Mouse (Mus musculus): ENCODE data around the gene Magix.
A peak's percentile ranks its signal among the peaks of the same experiment; 100 is the strongest.

Magix gene

GRCm38 (mm10) chrX:7657221-7657639 lies 23.8 kb downstream of the Magix start, which contains the start of gene Prickle3:
Gene Prickle3, plus strand, starts transcription at chrX:7657260.
- peak within 1 kb of the TSS; percentile 69 for H3K4me3 ChIP-seq (replicated peaks; ENCODE audit: low read length)
- TF ChIP-seq NANOG (IDR thresholded peaks at IDR 0.05; ENCODE audit: borderline replicate concordance, low read length) = no peak
- TF ChIP-seq POU5F1 (IDR thresholded peaks at IDR 0.05; ENCODE audit: borderline replicate concordance, low read length) = no peak
- no peak for TF ChIP-seq CTCF (conservative IDR thresholded peaks at IDR 0.05; ENCODE audit: low read length)
- no peaks in the 10 kb centered on the region for H3K36me3 ChIP-seq (ENCODE audit: insufficient read depth, low read length)
- H3K9me3 ChIP-seq (ENCODE audit: low read length) = no peaks in the 10 kb centered on the region
- no peaks in the 10 kb centered on the region for H3K27me3 ChIP-seq (ENCODE audit: insufficient read depth, low read length)
- peaks cover 35% of the 10 kb centered on the region for H3K4me1 ChIP-seq (replicated peaks; ENCODE audit: low read depth, low read length)

- H3K4me1 ChIP-seq (replicated peaks; ENCODE audit: low read depth, low read length) = peaks cover 31% of the 10 kb centered on the region
- H3K9me3 ChIP-seq (ENCODE audit: low read length) = no peaks in the 10 kb centered on the region
- H3K4me3 ChIP-seq (replicated peaks; ENCODE audit: low read length) = peak overlapping the region; percentile 80
- 0 out of 2 replicates have a peak, but pooled peaks cover 5% of the 10 kb centered on the region for H3K27me3 ChIP-seq (ENCODE audit: insufficient read depth, low read length)
- TF ChIP-seq POU5F1 (IDR thresholded peaks at IDR 0.05; ENCODE audit: borderline replicate concordance, low read length) (no peak), CTCF (conservative IDR thresholded peaks at IDR 0.05; ENCODE audit: low read length) (no peak), NANOG (IDR thresholded peaks at IDR 0.05; ENCODE audit: borderline replicate concordance, low read length) (no peak)
- H3K36me3 ChIP-seq (ENCODE audit: insufficient read depth, low read length) = no peaks in the 10 kb centered on the region
These were observed 32.3 kb downstream of the Magix start for GRCm38 (mm10) chrX:7648671-7649304.

DNA sequence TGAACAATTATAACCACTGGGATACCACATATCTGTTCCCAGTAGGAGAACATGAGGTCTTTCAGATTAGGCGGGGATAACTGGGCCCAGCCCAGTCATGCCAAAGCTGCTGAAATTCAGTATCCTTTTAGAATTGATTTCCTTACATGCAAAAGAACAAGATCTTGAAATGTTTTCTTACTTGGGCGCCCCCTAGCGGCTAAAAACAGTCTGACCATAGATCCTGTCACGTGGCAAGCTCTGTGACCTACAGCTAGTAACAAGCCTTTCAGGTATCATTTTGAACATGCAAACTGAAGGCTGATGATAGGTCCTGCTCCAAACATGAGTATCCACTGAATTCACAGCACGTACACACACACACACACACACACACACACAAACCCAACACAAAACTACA lies 35.7 kb downstream of the Magix start:
- Histone ChIP-seq H3K4me3 (replicated peaks; ENCODE audit: low read length) (no peak overlapping the region), H3K9me3 (ENCODE audit: low read length) (no peaks in the 10 kb centered on the region), H3K36me3 (ENCODE audit: insufficient read depth, low read length) (no peaks in the 10 kb centered on the region), H3K4me1 (replicated peaks; ENCODE audit: low read depth, low read length) (peaks cover 16% of the 10 kb centered on the region), H3K27me3 (ENCODE audit: insufficient read depth, low read length) (peaks cover 21% of the 10 kb centered on the region)
- no peak for TF ChIP-seq POU5F1 (IDR thresholded peaks at IDR 0.05; ENCODE audit: borderline replicate concordance, low read length)
- TF ChIP-seq CTCF (conservative IDR thresholded peaks at IDR 0.05; ENCODE audit: low read length) = peak; percentile 44

GRCm38 (mm10) chrX:7640785-7641184 lies 40.3 kb downstream of the Magix start:
- TF ChIP-seq CTCF (conservative IDR thresholded peaks at IDR 0.05; ENCODE audit: low read length) (no peak), NANOG (IDR thresholded peaks at IDR 0.05; ENCODE audit: borderline replicate concordance, low read length) (no peak), POU5F1 (IDR thresholded peaks at IDR 0.05; ENCODE audit: borderline replicate concordance, low read length) (no peak)
- Histone ChIP-seq H3K27me3 (ENCODE audit: insufficient read depth, low read length) (peaks cover 34% of the 10 kb centered on the region), H3K4me3 (replicated peaks; ENCODE audit: low read length) (no peak overlapping the region), H3K9me3 (ENCODE audit: low read length) (no peaks in the 10 kb centered on the region), H3K4me1 (replicated peaks; ENCODE audit: low read depth, low read length) (peaks cover 36% of the 10 kb centered on the region), H3K36me3 (ENCODE audit: insufficient read depth, low read length) (no peaks in the 10 kb centered on the region)

DNA sequence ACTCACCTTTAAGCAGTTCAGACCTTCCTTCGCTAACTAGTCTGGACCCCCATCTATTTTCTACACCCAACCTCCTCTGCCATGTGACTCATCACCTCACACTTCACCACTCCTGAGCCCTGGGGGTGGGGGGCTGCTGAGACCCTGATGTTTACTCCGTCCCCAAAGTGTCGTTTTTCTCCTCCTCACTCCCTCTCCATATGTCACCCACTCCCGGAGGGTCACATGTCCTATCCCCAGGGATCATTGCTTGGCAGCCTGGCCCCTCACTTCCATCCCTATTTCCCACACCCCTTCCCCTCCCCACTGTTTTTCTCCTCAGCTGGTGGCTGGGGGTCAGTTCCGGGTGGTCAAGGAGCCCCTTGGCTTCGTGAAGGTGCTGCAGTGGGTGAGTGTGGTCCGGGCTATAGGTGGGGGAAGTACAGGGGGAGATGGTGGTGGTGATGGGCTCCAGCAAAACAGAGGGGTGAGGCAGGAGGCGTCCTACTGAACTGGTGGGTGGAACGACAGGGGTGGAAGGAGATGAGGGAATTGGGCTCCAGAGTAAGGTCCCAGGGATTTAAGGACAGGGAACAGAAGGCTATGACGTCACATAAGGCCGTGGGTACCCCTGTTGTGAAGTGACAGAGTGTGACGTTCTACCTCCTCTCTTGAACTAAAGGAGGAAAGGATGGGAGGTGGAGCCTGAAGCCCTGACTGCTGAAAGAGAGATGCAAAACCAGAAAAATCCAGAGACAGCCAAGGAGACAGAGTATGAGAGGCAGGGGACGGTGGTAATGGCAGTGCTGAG lies 41.3 kb downstream of the Magix start:
- Histone ChIP-seq H3K27me3 (ENCODE audit: insufficient read depth, low read length) (peaks cover 34% of the 10 kb centered on the region), H3K4me1 (replicated peaks; ENCODE audit: low read depth, low read length) (peaks cover 32% of the 10 kb centered on the region), H3K36me3 (ENCODE audit: insufficient read depth, low read length) (no peaks in the 10 kb centered on the region), H3K9me3 (ENCODE audit: low read length) (no peaks in the 10 kb centered on the region), H3K4me3 (replicated peaks; ENCODE audit: low read length) (no peak overlapping the region)
- TF ChIP-seq CTCF (conservative IDR thresholded peaks at IDR 0.05; ENCODE audit: low read length) (no peak), POU5F1 (IDR thresholded peaks at IDR 0.05; ENCODE audit: borderline replicate concordance, low read length) (no peak), NANOG (IDR thresholded peaks at IDR 0.05; ENCODE audit: borderline replicate concordance, low read length) (no peak)

DNA sequence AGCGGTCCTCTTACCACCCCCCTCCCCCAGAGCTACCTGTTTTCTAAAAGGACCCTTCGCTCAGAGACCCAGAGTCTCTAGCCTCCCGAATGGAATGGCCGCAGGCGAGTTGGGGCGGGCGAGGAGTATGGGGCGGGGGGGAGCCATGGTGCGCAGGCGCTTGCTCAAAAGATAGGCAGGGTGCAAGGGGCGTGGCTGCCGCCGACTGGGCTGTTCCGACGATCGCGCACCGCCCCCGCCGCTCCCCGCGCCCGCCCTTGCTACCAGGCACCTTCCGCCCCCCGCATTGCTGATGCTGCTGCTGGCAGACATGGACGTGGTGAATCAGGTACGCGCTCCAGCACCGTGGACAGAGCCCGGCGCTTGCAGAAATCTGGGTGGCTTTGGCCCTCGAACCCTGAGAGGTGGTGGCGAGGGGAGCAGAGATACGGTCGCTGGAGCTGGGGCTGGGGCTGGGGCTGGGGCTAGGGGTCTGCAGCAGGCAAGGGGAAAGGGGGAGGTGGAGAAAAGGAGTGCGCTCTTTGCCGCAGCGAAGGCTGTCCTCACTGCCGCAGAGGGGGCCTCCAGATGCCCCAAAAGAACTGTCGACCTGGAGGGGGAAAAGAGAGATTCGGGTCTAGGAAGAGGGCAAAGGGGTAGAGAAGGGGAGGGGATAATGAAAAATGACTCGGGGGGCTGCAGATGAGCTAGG lies 42.5 kb downstream of the Magix start, which contains the start of gene Syp:
TSS of gene Syp (plus strand) at position 71 of the 691 bp plus-strand sequence.
- no peaks in the 10 kb centered on the region for H3K9me3 ChIP-seq (ENCODE audit: low read length)
- H3K36me3 ChIP-seq (ENCODE audit: insufficient read depth, low read length) = no peaks in the 10 kb centered on the region
- no peak for TF ChIP-seq CTCF (conservative IDR thresholded peaks at IDR 0.05; ENCODE audit: low read length)
- TF ChIP-seq POU5F1 (IDR thresholded peaks at IDR 0.05; ENCODE audit: borderline replicate concordance, low read length) = no peak
- TF ChIP-seq NANOG (IDR thresholded peaks at IDR 0.05; ENCODE audit: borderline replicate concordance, low read length) = no peak
- H3K4me3 ChIP-seq (replicated peaks; ENCODE audit: low read length) = peak within 1 kb of the TSS; percentile 53
- H3K27me3 ChIP-seq (ENCODE audit: insufficient read depth, low read length) = peaks cover 29% of the 10 kb centered on the region
- H3K4me1 ChIP-seq (replicated peaks; ENCODE audit: low read depth, low read length) = peaks cover 31% of the 10 kb centered on the region

DNA sequence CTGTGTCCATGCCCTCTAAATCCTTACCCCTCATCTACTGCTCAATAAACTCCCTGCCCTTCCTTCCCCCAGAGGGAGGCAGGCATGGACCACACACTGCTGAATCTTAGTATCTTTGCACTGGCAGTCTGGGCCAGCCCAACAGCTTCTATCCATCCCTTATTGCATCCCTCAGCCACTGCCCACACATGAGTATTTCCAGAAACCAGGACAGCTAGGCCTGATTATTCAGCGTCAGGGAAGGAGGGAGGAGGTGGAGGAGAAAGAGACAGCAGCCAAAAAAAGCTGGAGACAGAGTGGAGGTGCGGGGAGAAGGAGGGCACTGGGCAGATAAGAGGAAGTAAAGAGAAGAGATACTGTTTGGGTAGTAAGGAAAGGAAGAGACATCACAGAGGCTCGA lies 46.0 kb downstream of the Magix start:
- Histone ChIP-seq H3K4me3 (replicated peaks; ENCODE audit: low read length) (no peak overlapping the region), H3K4me1 (replicated peaks; ENCODE audit: low read depth, low read length) (peaks cover 23% of the 10 kb centered on the region), H3K9me3 (ENCODE audit: low read length) (no peaks in the 10 kb centered on the region), H3K27me3 (ENCODE audit: insufficient read depth, low read length) (peaks cover 11% of the 10 kb centered on the region), H3K36me3 (ENCODE audit: insufficient read depth, low read length) (no peaks in the 10 kb centered on the region)
- TF ChIP-seq POU5F1 (IDR thresholded peaks at IDR 0.05; ENCODE audit: borderline replicate concordance, low read length) (no peak), NANOG (IDR thresholded peaks at IDR 0.05; ENCODE audit: borderline replicate concordance, low read length) (no peak), CTCF (conservative IDR thresholded peaks at IDR 0.05; ENCODE audit: low read length) (no peak)

DNA sequence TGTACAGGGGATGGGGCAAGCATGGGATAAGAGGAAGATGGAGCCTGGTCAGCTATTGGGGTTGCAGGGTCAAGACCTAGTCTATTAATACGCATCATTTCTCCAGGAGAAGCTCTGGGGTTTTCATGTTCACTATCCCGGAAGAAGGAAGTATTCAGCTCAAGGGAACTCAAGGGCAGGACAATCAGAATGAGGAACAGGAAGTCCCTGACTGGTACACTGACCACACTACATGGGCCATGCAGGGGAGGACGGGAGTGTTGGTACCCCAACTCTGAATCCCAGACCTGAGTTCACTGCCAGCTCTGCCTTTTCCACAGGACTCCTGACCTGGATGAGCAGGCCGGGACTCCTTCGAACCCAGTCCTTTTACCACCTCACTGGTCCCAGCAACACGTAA lies 48.5 kb downstream of the Magix start:
- no peaks in the 10 kb centered on the region for H3K27me3 ChIP-seq (ENCODE audit: insufficient read depth, low read length)

More for the DNA sequence above, 48.5 kb downstream of the Magix start:
- H3K4me1 ChIP-seq (replicated peaks; ENCODE audit: low read depth, low read length) = peaks cover 4% of the 10 kb centered on the region; the same call in 1 of the 2 replicates
- H3K9me3 ChIP-seq (ENCODE audit: low read length) = no peaks in the 10 kb centered on the region
- no peak overlapping the region for H3K4me3 ChIP-seq (replicated peaks; ENCODE audit: low read length)
- no peaks in the 10 kb centered on the region for H3K36me3 ChIP-seq (ENCODE audit: insufficient read depth, low read length)
- TF ChIP-seq NANOG (IDR thresholded peaks at IDR 0.05; ENCODE audit: borderline replicate concordance, low read length) (no peak), CTCF (conservative IDR thresholded peaks at IDR 0.05; ENCODE audit: low read length) (no peak), POU5F1 (IDR thresholded peaks at IDR 0.05; ENCODE audit: borderline replicate concordance, low read length) (no peak)
